Mouse (Mus musculus): Measurements from ENCODE around the gene Ptprs. TPM values are rescaled to one million over a fixed set of nuclear protein-coding genes. Genes with fewer than 3 reads are reported as not detected.

Gene Ptprs
- total RNA-seq, 2 experiments from 2014 or later, result 29.6 to 43.1 TPM

- intact Hi-C loops (cut with DNase I), result loop anchor here (1.0 to 10.0 kb wide), 4 partner anchors 37 to 130 kb away; partner anchors contain the start of gene Gm20219
- Histone ChIP-seq H3K4me3 (peak overlapping the region; percentile 77), H3K27ac (peak overlapping the region; percentile 72)
- TF ChIP-seq CTCF (IDR thresholded peaks at IDR 0.05), result no peak
- DNase-seq, result peak; percentile 70
Measured at GRCm38 (mm10) chr17:56424726-56425583, 51.3 kb downstream of the Ptprs start.

- DNase-seq, result no peak
- no peak for TF ChIP-seq CTCF (IDR thresholded peaks at IDR 0.05)
- H3K27ac ChIP-seq, result no peak overlapping the region
- intact Hi-C loops (cut with DNase I), result loop anchor here (10.0 kb wide), 1 partner anchor 135 kb away; the partner anchor contains the start of gene Gm20219
- no peak overlapping the region for H3K4me3 ChIP-seq
Measured at GRCm38 (mm10) chr17:56420022-56420421, 56.3 kb downstream of the Ptprs start.

- no peak for DNase-seq
- Histone ChIP-seq H3K4me3 (no peak overlapping the region), H3K27ac (no peak overlapping the region)
- intact Hi-C loops (cut with DNase I), result no loop called here
- no peak for TF ChIP-seq CTCF (IDR thresholded peaks at IDR 0.05)
Measured at GRCm38 (mm10) chr17:56418304-56418703, 58.0 kb downstream of the Ptprs start.

- no peak for TF ChIP-seq CTCF (IDR thresholded peaks at IDR 0.05)
- Histone ChIP-seq H3K4me3 (no peak overlapping the region), H3K27ac (no peak overlapping the region)
- intact Hi-C loops (cut with DNase I), result no loop called here
- DNase-seq, result no peak
Measured at GRCm38 (mm10) chr17:56414785-56415184, 61.5 kb downstream of the Ptprs start.

- no peak for DNase-seq
- intact Hi-C loops (cut with DNase I), result no loop called here
- H3K4me3 ChIP-seq, result no peak overlapping the region
- no peak overlapping the region for H3K27ac ChIP-seq
- TF ChIP-seq CTCF (IDR thresholded peaks at IDR 0.05), result no peak
Measured at GRCm38 (mm10) chr17:56413113-56413512, 63.2 kb downstream of the Ptprs start.

- intact Hi-C loops (cut with DNase I), result no loop called here
- Histone ChIP-seq H3K4me3 (no peak overlapping the region), H3K27ac (no peak overlapping the region)
- no peak for TF ChIP-seq CTCF (IDR thresholded peaks at IDR 0.05)
- no peak for DNase-seq
Measured at GRCm38 (mm10) chr17:56411437-56411836, 64.8 kb downstream of the Ptprs start.

GRCm38 (mm10) chr17:56409759-56410158, 66.5 kb downstream of the Ptprs start:
- DNase-seq, result no peak
- H3K4me3 ChIP-seq, result no peak overlapping the region
- intact Hi-C loops (cut with DNase I), result no loop called here
- no peak for TF ChIP-seq CTCF (IDR thresholded peaks at IDR 0.05)
- H3K27ac ChIP-seq, result no peak overlapping the region

GRCm38 (mm10) chr17:56408965-56409625, 67.2 kb downstream of the Ptprs start:
- Histone ChIP-seq H3K4me3 (no peak overlapping the region), H3K27ac (no peak overlapping the region)
- no peak for TF ChIP-seq CTCF (IDR thresholded peaks at IDR 0.05)
- DNase-seq, result no peak
- intact Hi-C loops (cut with DNase I), result no loop called here

GRCm38 (mm10) chr17:56407379-56407778, 68.9 kb downstream of the Ptprs start:
- H3K27ac ChIP-seq, result no peak overlapping the region

GRCm38 (mm10) chr17:56406878-56407277, 69.4 kb downstream of the Ptprs start:
- TF ChIP-seq CTCF (IDR thresholded peaks at IDR 0.05), result no peak
- H3K27ac ChIP-seq, result no peak overlapping the region
- no peak overlapping the region for H3K4me3 ChIP-seq
- no peak for DNase-seq
- intact Hi-C loops (cut with DNase I), result no loop called here

More at GRCm38 (mm10) chr17:56407379-56407778, 68.9 kb downstream of the Ptprs start:
- intact Hi-C loops (cut with DNase I), result no loop called here
- H3K4me3 ChIP-seq, result no peak overlapping the region
- no peak for DNase-seq
- no peak for TF ChIP-seq CTCF (IDR thresholded peaks at IDR 0.05)

- Histone ChIP-seq H3K27ac (no peak overlapping the region), H3K4me3 (no peak overlapping the region)
- peak; percentile 51 for DNase-seq
- intact Hi-C loops (cut with DNase I), result no loop called here
- TF ChIP-seq CTCF (IDR thresholded peaks at IDR 0.05), result no peak
Measured at GRCm38 (mm10) chr17:56405856-56406840, 70.1 kb downstream of the Ptprs start.

GRCm38 (mm10) chr17:56405341-56405740, 70.9 kb downstream of the Ptprs start:
- intact Hi-C loops (cut with DNase I), result no loop called here
- no peak for DNase-seq
- no peak overlapping the region for H3K4me3 ChIP-seq
- TF ChIP-seq CTCF (IDR thresholded peaks at IDR 0.05), result no peak
- no peak overlapping the region for H3K27ac ChIP-seq

All from gastrocnemius, adult 2 months (tissue).